14 mouse cellular contexts compared by ENCODE assay signal in genomic region chrX:9467020-9467419, GRCm38 (mm10).
"Had no signal": no experiment of that assay in that cellular context is flagged by ENCODE, and none has a peak within 500 bp of the region (broad histone marks: within the 10 kb centered on the region; RNA-seq: fewer than 3 reads in every experiment).

No protein-coding gene starts in this region.

- H3K36me3 ChIP-seq: kidney, embryonic 15.5 days; limb, embryonic 13.5 days; liver, embryonic 15.5 days; neural tube, embryonic 13.5 days; stomach, embryonic 15.5 days had no signal

- H3K4me3 ChIP-seq: kidney, embryonic 15.5 days; limb, embryonic 13.5 days; liver, embryonic 15.5 days; neural tube, embryonic 13.5 days; stomach, embryonic 15.5 days had no signal

- ATAC-seq: intestine, embryonic 16.5 days had no signal

- H3K4me1 ChIP-seq: kidney, embryonic 15.5 days; limb, embryonic 13.5 days; liver, embryonic 15.5 days; neural tube, embryonic 13.5 days; stomach, embryonic 15.5 days had no signal

- H3K4me2 ChIP-seq: kidney, embryonic 15.5 days; limb, embryonic 13.5 days; liver, embryonic 15.5 days; lung, embryonic 14.5 days; neural tube, embryonic 13.5 days; stomach, embryonic 15.5 days had no signal

- H3K9ac ChIP-seq: kidney, embryonic 15.5 days; limb, embryonic 13.5 days; liver, embryonic 15.5 days; lung, embryonic 14.5 days; neural tube, embryonic 13.5 days; stomach, embryonic 15.5 days had no signal

- H3K27me3 ChIP-seq: kidney, embryonic 15.5 days; limb, embryonic 13.5 days; liver, embryonic 15.5 days; neural tube, embryonic 13.5 days; stomach, embryonic 15.5 days had no signal

- DNase-seq: kidney, adult 2 months; kidney, postnatal 25 days; lung, embryonic 14.5 days; lung, postnatal 10 days; midbrain, embryonic 14.5 days; spleen, adult 18-20 months; thymus, adult 2 months; thymus, postnatal 25 days had no signal

- H3K27ac ChIP-seq: kidney, embryonic 15.5 days; limb, embryonic 13.5 days; liver, embryonic 15.5 days; neural tube, embryonic 13.5 days; stomach, embryonic 15.5 days had no signal

- H3K9me3 ChIP-seq: kidney, embryonic 15.5 days; limb, embryonic 13.5 days; liver, embryonic 15.5 days; neural tube, embryonic 13.5 days; stomach, embryonic 15.5 days had no signal
